Mouse (Mus musculus) MEL (cell line): ENCODE results near the gene Hlcs. TPM values are rescaled to one million over a fixed set of nuclear protein-coding genes. Genes with fewer than 3 reads are reported as not detected.

Experiments
- DNase-seq: peaks from one replicate; pipeline ENCODE4 v3.0.0; 2011; ENCODE audit warnings: low read depth, low spot score
- H3K27ac ChIP-seq: 2 replicates; pipeline ENCODE4 v1.5.1; 2012; ENCODE audit warnings: low read depth, mild to moderate bottlenecking, control low read depth, low read length, moderate library complexity; ENCODE audit not compliant: control insufficient read depth
- H3K27me3 ChIP-seq, 2 experiments: fragments of 150-350 bp in 1 of 2; sonication (generic) in 1 of 2; 2 replicates each; pipeline ENCODE4 v1.6.1; 2012; ENCODE audit warnings: low read length in 2 of 2, mild to moderate bottlenecking in 2 of 2, improper control_type of control experiment in 1 of 2, moderate library complexity in 1 of 2; ENCODE audit not compliant: insufficient read depth in 2 of 2, control insufficient read depth in 1 of 2
- H3K36me3 ChIP-seq, 2 experiments: 2 replicates each; pipeline ENCODE4 v1.6.1; 2012 to 2014; ENCODE audit warnings: low read length in 2 of 2, improper control_type of control experiment in 1 of 2, inconsistent platforms in 1 of 2, mild to moderate bottlenecking in 1 of 2; ENCODE audit not compliant: insufficient read depth in 2 of 2, control insufficient read depth in 1 of 2
- H3K4me1 ChIP-seq, 2 experiments: fragments of 150-350 bp in 1 of 2; sonication (generic) in 1 of 2; 2 replicates each; pipeline ENCODE4 v1.6.1; 2012; ENCODE audit warnings: low read length in 2 of 2, improper control_type of control experiment in 1 of 2, mild to moderate bottlenecking in 1 of 2; ENCODE audit not compliant: insufficient read depth in 2 of 2, control insufficient read depth in 1 of 2
- H3K4me3 ChIP-seq, 2 experiments: fragments of 150-350 bp in 1 of 2; sonication (generic) in 1 of 2; 2 replicates each; pipeline ENCODE4 v1.5.1; 2012; ENCODE audit warnings: low read depth in 2 of 2, low read length in 2 of 2, mild to moderate bottlenecking in 2 of 2, moderate library complexity in 2 of 2, control low read depth in 1 of 2, improper control_type of control experiment in 1 of 2; ENCODE audit not compliant: control insufficient read depth in 1 of 2, insufficient read depth in 1 of 2
- H3K79me2 ChIP-seq: 2 replicates; pipeline ENCODE4 v1.6.1; 2012; ENCODE audit warnings: mild to moderate bottlenecking, low read length, moderate library complexity; ENCODE audit not compliant: control insufficient read depth, poor library complexity, insufficient read depth
- H3K9ac ChIP-seq: 2 replicates; pipeline ENCODE4 v1.6.1; 2012; ENCODE audit warnings: low read depth, mild to moderate bottlenecking, control low read depth, low read length, moderate library complexity; ENCODE audit not compliant: control insufficient read depth, poor library complexity, severe bottlenecking
- H3K9me3 ChIP-seq: fragments of 150-350 bp; sonication (generic); replicated peaks from 2 replicates; pipeline ENCODE4 v1.6.1; 2012; ENCODE audit warnings: mild to moderate bottlenecking, low read length, improper control_type of control experiment, moderate library complexity; ENCODE audit not compliant: insufficient read depth
- CHD1 ChIP-seq: IDR thresholded peaks from 2 replicates; pipeline ENCODE4 v1.6.1; 2012; ENCODE audit warnings: low read depth, mild to moderate bottlenecking, inconsistent platforms, low read length, improper control_type of control experiment
- CTCF ChIP-seq, 3 experiments: IDR thresholded peaks in 2 of 3; conservative IDR thresholded peaks in 1 of 3; 2 replicates each; pipeline ENCODE4 v1.5.1; 2011 to 2012; ENCODE audit warnings: low read length in 3 of 3, low read depth in 2 of 3, mild to moderate bottlenecking in 2 of 3, improper control_type of control experiment in 1 of 3, inconsistent platforms in 1 of 3, mixed read lengths in 1 of 3, moderate library complexity in 1 of 3; ENCODE audit not compliant: control insufficient read depth in 1 of 3, insufficient read depth in 1 of 3, poor library complexity in 1 of 3, severe bottlenecking in 1 of 3
- E2F4 ChIP-seq: IDR thresholded peaks from 2 replicates; pipeline ENCODE4 v1.6.1; 2011; ENCODE audit warnings: low read depth, low read length, improper control_type of control experiment, borderline replicate concordance
- ETS1 ChIP-seq: IDR thresholded peaks from 2 replicates; pipeline ENCODE4 v1.6.1; 2012; ENCODE audit warnings: low read depth, mild to moderate bottlenecking, inconsistent platforms, low read length, improper control_type of control experiment, moderate library complexity
- HCFC1 ChIP-seq: IDR thresholded peaks from 2 replicates; pipeline ENCODE4 v1.6.1; 2012; ENCODE audit warnings: low read depth, mild to moderate bottlenecking, inconsistent platforms, low read length, improper control_type of control experiment, moderate library complexity
- KAT2A ChIP-seq: conservative IDR thresholded peaks from 2 replicates; pipeline ENCODE4 v1.6.1; 2012; ENCODE audit warnings: low read depth, low read length, improper control_type of control experiment, inconsistent platforms
- MAFK ChIP-seq: IDR thresholded peaks from 2 replicates; pipeline ENCODE4 v1.6.1; 2011; ENCODE audit warnings: low read depth, mild to moderate bottlenecking, low read length, improper control_type of control experiment, borderline replicate concordance
- MEF2A ChIP-seq: IDR thresholded peaks from 2 replicates; pipeline ENCODE4 v1.6.1; 2014; ENCODE audit warnings: low read depth, mild to moderate bottlenecking, inconsistent platforms, low read length, improper control_type of control experiment; ENCODE audit not compliant: poor library complexity, insufficient replicate concordance, severe bottlenecking; ENCODE audit errors: extremely low read depth
- MYC ChIP-seq: IDR thresholded peaks from 2 replicates; pipeline ENCODE4 v1.6.1; 2011; ENCODE audit warnings: low read depth, mild to moderate bottlenecking, low read length, improper control_type of control experiment, moderate library complexity
- NELFE ChIP-seq: IDR thresholded peaks from 2 replicates; pipeline ENCODE4 v1.6.1; 2011; ENCODE audit warnings: low read depth, low read length, improper control_type of control experiment
- NRF1 ChIP-seq: IDR thresholded peaks from 2 replicates; pipeline ENCODE4 v1.6.1; 2014; ENCODE audit warnings: low read depth, mild to moderate bottlenecking, inconsistent platforms, low read length, improper control_type of control experiment, moderate library complexity; ENCODE audit not compliant: poor library complexity, insufficient read depth, severe bottlenecking
- SMC3 ChIP-seq: IDR thresholded peaks from 2 replicates; pipeline ENCODE4 v1.6.1; 2011; ENCODE audit warnings: low read depth, low read length, improper control_type of control experiment
- TBP ChIP-seq: IDR thresholded peaks from 2 replicates; pipeline ENCODE4 v1.8.0; 2011; ENCODE audit warnings: low read depth, low read length, improper control_type of control experiment
- TCF12 ChIP-seq: IDR thresholded peaks from 2 replicates; pipeline ENCODE4 v1.6.1; 2014; ENCODE audit warnings: low read depth, mild to moderate bottlenecking, inconsistent platforms, low read length, improper control_type of control experiment, moderate library complexity
- UBTF ChIP-seq: IDR thresholded peaks from 2 replicates; pipeline ENCODE4 v1.6.1; 2012; ENCODE audit warnings: low read depth, mild to moderate bottlenecking, inconsistent platforms, low read length, improper control_type of control experiment, moderate library complexity, borderline replicate concordance; ENCODE audit not compliant: insufficient read depth
- USF1 ChIP-seq: IDR thresholded peaks from 2 replicates; pipeline ENCODE4 v1.6.1; 2014; ENCODE audit warnings: low read depth, mild to moderate bottlenecking, inconsistent platforms, low read length, improper control_type of control experiment, moderate library complexity
- USF2 ChIP-seq, 2 experiments: IDR thresholded peaks; 2 replicates each; pipeline ENCODE4 v1.6.1; 2011 to 2012; ENCODE audit warnings: improper control_type of control experiment in 2 of 2, low read length in 2 of 2, borderline replicate concordance in 1 of 2, inconsistent platforms in 1 of 2, low read depth in 1 of 2, mild to moderate bottlenecking in 1 of 2; ENCODE audit not compliant: insufficient read depth in 1 of 2
- ZC3H11A ChIP-seq: IDR thresholded peaks from 2 replicates; pipeline ENCODE4 v1.6.1; 2012; ENCODE audit warnings: low read depth, mild to moderate bottlenecking, inconsistent platforms, low read length, improper control_type of control experiment
- polyA plus RNA-seq, 2 experiments: library from polyadenylated mRNA; stranded (reverse) in 1 of 2; unstranded in 1 of 2; fragments of >175 nt in 1 of 2; fragments of >200 nt in 1 of 2; gene quantifications; 2 replicates each; pipeline versions ENCODE4 v1.2.1 to v1.2.4; 2012; ENCODE audit warnings: low replicate concordance in 2 of 2, low read depth in 1 of 2; ENCODE audit not compliant: insufficient read length in 2 of 2, insufficient read depth in 1 of 2, missing spikeins in 1 of 2
- total RNA-seq: library from RNA; depleted of rRNA; stranded (reverse); fragments of 300-350 nt; gene quantifications from 2 replicates; pipeline ENCODE4 v1.2.3, GENCODE M21; 2012

Hlcs gene
- total and polyA plus RNA-seq, 3 experiments: 3.3 to 6.4 TPM; not detected in 1

GRCm38 (mm10) chr16:94126200-94126599 is 187.2 kb downstream of the Hlcs start:
- Histone ChIP-seq H3K27me3 (no peaks in the 10 kb centered on the region; a peak in 1 of 4 replicates), H3K4me1 (no peaks in the 10 kb centered on the region), H3K4me3 (no peak overlapping the region), H3K27ac (no peak overlapping the region), H3K36me3 (no peaks in the 10 kb centered on the region), H3K9ac (no peak overlapping the region), H3K9me3 (no peaks in the 10 kb centered on the region), H3K79me2 (no peaks in the 10 kb centered on the region)
- no peak for DNase-seq
- TF ChIP-seq KAT2A (no peak), HCFC1 (no peak), CHD1 (no peak), TBP (no peak), TCF12 (no peak), CTCF (IDR thresholded peaks at IDR 0.05 in 2 of 3, conservative IDR thresholded peaks at IDR 0.05 in 1 of 3; ENCODE audit: control insufficient read depth in 1 of 3, insufficient read depth in 1 of 3, low read depth in 2 of 3, low read length in 3 of 3, poor library complexity in 1 of 3, severe bottlenecking in 1 of 3) (no peak), MYC (no peak), MAFK (no peak), UBTF (no peak)

GRCm38 (mm10) chr16:94125172-94125981 is 188.0 kb downstream of the Hlcs start:
- no peaks in the 10 kb centered on the region for H3K9me3 ChIP-seq
- no peaks in the 10 kb centered on the region for H3K4me1 ChIP-seq
- H3K36me3 ChIP-seq: no peaks in the 10 kb centered on the region
- no peak overlapping the region for H3K27ac ChIP-seq
- H3K79me2 ChIP-seq: no peaks in the 10 kb centered on the region
- no peak overlapping the region for H3K9ac ChIP-seq
- TF ChIP-seq NRF1 (no peak), MEF2A (no peak), ZC3H11A (no peak), E2F4 (no peak), TBP (no peak), ETS1 (no peak), USF1 (no peak), SMC3 (no peak), TCF12 (no peak), UBTF (no peak), NELFE (no peak), USF2 (IDR thresholded peaks at IDR 0.05; ENCODE audit: borderline replicate concordance in 1 of 2, insufficient read depth in 1 of 2, low read depth in 1 of 2, low read length in 2 of 2) (no peak)
- no peaks in the 10 kb centered on the region; a peak in 1 of 4 replicates for H3K27me3 ChIP-seq
- no peak for DNase-seq
- no peak overlapping the region for H3K4me3 ChIP-seq
